Mouse (Mus musculus): ENCODE measurements around the gene Cmc2.

Cmc2 gene

DNA sequence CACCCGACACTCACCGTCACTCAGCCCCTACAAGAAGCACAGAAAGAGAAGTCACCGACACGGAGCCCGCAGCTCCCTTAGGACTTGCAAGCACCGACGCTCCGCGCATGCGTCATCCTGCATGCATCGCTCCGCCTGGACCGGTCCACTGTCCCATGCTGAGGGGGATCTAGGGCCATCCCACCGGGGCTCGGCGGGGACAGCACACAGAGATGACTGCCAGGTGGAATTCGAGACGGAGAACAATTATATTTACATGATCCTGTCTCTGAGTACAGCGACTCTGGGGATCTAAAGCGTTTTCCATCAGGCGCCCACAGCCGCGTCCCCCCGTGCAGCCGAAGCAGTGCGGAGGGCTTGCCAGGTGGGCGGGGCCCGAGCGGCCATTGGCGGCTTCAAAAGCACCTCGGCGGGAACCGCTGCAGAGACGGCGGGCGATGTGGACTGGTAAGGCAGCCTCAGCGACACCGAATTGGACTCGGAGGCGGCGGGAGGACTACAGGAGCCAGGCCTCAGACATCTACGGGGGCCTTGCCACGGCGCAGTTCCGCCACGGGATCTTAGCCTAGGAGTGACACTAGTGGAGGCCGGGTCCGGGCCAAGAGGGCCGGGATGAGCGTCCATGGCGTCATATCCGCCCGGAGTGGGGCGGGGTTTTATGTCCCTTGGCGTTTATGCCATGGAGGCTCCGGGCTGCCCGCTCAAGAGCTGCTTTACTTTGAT is at the start of gene Cmc2, which contains the start of gene Cenpn:
Gene Cmc2, minus strand, starts transcription at position 119 of the 723 bp plus-strand sequence.
Gene Cenpn, plus strand, starts transcription at position 394 of the 723 bp plus-strand sequence.
- in situ Hi-C loops (cut with MboI) = no loop called here

DNA sequence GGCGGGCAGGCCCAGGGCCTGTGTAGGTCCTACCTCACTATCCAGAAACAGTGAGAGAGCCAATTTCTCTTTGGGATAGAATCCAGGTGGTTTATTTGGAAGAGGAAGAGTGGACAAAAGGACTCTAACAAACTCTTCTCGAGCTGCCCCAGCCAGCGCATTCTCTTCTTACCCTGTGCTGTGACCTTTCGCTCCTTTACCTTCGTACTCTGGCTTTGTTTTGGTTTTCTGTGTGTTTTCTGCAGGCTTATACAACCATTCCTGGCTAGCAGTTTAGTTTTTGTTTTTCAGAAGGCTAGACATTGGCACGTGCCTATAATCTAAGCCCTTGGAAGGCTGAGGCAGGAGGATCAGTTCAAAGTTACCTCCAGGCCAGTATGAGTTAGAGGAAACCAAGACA is 48.3 kb upstream of the Cmc2 start:
- in situ Hi-C loops (cut with MboI) = no loop called here

DNA sequence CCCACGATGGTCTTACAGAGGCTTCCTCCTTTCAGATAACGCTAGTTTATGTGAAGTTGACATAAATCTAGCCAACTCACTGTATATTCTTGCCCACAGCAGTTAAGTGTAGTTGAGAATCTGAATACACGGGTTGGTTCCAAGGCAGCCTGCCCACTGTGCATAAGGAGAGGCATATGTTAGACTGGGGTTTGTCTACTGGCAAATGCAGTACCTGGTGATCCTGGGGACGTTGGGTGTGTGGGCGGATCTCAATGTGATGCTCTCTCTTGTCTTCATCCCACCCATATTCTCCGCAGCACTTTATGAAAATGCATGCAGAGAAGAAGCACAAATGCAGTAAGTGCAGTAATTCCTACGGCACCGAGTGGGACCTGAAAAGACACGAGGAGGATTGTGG is 33.2 kb upstream of the Cmc2 start:
- in situ Hi-C loops (cut with MboI) = no loop called here

DNA sequence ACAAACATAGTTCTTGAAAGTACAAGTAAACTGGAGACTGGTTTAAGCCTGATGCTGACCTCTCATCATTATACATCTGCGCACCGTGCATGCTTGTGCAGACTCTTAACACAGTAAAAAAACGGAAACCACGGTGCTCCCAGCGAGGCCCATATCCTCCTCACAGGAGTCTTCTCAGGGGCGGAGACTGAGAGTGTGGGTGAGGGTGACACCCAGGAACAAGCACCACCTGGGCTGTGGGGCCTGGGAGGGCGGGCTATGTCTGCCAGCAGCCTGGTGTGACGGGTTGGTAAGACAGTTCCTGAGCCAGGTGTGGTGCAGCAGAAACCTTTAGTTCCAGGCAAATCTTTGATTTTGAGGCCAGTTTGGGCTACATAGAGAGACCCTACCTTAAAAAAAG is 31.2 kb upstream of the Cmc2 start:
- in situ Hi-C loops (cut with MboI) = no loop called here

DNA sequence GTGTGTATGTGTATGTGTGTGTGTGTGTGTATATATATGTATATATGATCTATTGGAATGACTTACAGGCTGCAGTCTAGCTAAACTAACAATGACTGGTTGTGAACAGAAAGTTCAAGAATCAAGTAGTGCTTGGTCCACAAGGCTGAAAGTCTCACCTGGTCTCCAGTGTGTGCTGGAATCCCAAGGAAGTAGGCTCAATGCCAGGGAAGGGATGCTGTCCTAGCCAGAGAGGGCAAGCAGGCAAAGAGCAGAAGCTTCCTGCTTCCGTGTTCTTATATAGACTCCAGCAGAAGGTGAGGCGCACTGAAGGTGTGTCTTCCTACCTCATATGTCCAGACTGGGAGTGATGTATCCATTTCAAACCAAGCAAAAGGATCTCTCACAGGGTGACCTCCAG is 30.5 kb upstream of the Cmc2 start:
- in situ Hi-C loops (cut with MboI) = no loop called here

DNA sequence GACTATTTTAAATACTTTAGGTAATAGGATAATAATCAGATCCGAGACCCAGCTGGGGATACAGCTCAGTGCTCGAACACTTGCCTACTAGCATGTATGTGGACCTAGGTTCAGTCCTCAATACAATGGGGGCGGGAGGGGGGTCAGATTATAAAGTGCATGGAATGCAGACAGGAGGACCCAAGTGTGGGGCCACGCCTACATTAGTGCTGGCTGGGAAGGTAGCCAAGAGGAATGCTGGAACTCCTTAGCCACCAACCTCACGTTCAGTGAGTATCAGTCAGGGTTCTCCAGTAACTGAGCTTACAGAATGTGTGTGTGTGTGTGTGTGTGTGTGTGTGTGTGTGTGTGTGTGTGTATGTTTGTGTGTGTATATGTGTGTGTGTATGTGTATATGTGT is 30.1 kb upstream of the Cmc2 start:
- in situ Hi-C loops (cut with MboI) = no loop called here

DNA sequence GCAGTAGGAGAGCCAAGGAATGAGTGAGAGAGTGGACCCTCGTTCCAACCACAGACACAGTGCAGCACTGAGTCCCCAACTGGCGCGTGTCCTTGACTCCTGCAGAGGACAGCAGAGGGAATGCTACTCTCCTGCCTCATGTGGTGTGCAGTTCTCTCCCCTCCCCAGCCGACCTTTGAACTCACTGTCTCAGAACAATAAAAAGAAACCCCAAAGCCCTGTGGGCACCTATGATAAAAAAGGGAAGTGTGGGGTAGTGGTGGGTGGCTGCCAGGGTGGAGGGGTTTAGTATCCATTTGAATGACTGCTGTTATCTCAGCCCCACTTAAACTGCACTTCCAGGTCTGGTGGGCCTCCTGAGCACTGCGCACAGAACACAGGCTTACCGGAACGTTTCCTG is 26.3 kb upstream of the Cmc2 start:
- in situ Hi-C loops (cut with MboI) = no loop called here

DNA sequence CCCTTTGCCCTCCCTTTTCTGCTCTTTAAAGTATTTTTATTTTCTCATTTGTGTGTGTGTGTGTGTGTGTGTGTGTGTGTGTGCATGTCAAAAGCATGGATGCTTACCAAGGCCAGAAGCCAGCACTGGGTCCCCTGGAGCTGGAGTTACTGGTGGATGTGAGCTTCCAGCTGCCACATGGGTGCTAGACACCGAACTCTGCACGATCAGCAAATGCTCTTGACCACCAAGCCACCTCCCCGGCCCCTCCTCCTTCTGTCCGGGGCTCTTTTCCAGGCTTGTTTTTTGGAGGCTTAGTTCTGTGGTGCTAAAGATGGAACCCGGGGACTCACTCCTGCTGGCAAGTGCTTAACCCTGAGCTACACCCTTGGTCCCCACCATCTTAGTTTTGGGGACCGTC is 25.6 kb upstream of the Cmc2 start:
- in situ Hi-C loops (cut with MboI) = no loop called here

DNA sequence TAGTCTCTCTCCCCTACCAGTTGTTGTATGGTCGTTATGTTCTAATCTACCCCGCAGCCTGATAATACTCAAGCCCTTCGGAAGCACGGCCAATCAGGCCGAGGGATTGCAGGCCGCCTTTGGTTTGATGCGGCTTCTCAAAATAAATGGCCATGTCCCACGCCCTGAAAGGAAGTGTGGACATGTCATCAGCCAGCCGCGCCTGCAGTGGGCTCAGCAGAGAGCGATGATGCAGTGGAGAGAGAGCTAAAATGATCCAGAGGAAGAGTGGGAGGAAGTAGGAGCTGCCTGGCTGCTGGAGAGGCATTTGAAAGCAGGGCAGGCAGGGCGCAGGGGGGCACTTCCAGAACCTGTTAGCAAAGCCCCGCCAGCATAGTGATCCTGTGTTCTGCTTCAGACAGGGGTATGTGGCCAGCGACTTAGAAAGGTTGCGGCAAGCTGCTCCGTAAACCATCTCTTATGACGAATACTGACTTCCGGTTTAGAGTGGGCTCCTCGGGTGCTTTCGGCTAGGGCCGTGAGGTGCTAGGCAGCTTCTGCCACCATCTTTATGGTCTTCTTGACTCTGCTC is 25.1 kb upstream of the Cmc2 start:
- in situ Hi-C loops (cut with MboI) = no loop called here

DNA sequence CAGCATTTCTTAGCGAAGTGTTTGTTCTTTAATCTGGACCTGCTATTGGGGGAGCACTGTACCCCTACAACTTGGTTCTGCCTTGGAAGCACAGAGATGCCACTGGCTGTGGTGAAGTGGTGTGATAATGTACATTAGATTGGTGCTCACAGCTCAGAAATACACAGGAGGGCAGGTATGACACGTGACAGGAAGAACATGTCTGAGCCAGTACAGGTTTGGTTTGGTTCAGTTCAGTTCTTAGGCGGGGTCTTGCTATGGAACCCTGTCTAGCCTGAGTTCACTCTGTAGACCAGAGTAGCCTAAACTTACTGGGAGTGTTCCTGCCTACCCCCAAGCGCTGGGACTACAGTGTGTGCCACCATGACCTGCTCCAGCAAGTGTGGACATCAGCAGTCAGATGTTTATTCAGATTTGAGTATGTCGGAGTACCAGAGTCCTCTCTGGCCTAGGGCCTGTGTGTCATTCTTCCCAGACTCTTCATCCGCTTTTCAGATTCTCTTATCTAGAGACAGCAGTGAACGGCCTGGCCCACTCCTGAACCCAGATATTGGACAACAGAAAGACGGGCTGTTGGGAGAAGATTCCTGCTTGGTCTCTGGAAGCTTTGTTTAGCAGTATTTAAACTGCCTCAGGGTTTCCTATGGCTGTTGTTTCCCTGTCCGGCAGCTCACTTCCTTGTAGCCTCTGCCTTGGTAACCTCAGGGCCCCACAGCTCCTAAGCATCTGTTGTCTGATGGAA is 24.1 kb upstream of the Cmc2 start:
- in situ Hi-C loops (cut with MboI) = no loop called here

DNA sequence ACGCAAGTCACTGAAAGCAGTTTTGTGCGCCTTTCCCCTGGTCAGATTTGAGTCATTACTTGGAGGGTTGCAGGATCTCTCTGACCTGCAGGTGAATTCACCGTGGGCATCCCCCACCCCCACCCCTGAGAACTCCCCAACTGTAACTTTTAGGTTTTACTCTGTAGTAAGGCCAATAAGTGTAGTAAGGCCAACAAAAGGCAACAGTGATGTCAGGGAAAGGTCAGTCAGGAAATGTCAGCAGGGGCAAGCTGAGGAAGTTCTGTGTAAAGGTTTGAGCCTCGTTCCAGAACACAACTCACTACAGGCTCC is 23.1 kb upstream of the Cmc2 start:
- in situ Hi-C loops (cut with MboI) = no loop called here

DNA sequence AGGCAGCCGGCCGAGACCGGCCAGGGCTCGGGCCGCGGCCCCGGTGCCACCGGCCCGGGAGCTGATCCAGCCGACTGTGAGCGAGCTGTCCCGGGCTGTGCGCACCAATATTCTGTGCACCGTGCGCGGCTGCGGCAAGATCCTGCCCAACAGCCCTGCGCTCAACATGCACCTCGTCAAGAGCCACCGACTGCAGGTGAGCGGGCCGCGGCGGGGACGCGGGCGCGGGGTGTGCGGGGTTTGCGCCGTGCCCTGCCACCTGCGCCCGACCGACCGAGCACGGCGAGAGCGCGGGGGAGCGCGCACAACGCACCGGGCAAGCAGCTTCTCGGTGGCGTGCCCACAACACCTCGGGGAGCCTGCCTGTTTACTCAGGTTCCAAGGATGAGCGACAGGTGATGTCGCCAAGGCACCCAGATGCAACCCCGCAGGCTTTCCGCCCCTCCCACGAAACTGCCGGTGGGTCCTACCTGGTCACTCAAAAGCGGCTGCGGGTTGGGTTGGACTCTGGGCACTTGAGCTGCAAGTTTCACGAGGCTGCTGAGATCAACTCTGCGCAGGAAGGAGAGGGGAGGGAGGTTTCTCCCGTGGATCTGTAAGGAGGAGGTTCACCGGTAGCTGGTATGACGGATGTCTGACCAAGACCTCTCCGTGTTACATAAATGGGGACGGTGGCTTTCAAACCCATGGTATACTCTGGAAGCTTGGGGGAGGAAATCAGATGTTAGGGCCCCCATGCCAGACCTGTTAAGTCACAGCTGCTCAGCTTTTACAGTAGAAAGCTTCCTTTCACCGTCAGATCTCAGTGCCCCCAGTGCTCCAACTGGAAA is 22.5 kb upstream of the Cmc2 start:
- in situ Hi-C loops (cut with MboI) = no loop called here

DNA sequence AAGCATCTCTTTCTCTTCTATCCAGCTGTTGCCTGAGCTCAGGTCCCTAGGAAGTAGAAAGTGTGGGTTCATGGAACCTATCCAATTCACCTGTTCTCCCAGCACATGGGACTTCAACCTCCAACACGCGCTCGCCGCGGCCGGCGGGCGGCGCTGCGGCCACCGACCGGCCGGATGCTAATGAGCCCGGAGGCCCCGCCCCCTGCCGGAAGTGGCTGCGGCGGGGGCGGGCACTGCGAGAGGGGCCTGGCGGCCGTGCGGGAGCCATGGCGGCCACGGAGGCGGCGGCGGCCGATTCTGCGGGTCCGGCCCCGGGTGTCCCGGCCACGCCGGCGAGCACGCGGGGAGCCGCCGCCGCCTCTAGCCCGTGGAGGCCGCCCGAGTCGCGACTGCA is 21.9 kb upstream of the Cmc2 start, which contains the start of gene Atmin:
Gene Atmin, plus strand, starts transcription at position 233 of the 394 bp plus-strand sequence.
- in situ Hi-C loops (cut with MboI) = no loop called here

DNA sequence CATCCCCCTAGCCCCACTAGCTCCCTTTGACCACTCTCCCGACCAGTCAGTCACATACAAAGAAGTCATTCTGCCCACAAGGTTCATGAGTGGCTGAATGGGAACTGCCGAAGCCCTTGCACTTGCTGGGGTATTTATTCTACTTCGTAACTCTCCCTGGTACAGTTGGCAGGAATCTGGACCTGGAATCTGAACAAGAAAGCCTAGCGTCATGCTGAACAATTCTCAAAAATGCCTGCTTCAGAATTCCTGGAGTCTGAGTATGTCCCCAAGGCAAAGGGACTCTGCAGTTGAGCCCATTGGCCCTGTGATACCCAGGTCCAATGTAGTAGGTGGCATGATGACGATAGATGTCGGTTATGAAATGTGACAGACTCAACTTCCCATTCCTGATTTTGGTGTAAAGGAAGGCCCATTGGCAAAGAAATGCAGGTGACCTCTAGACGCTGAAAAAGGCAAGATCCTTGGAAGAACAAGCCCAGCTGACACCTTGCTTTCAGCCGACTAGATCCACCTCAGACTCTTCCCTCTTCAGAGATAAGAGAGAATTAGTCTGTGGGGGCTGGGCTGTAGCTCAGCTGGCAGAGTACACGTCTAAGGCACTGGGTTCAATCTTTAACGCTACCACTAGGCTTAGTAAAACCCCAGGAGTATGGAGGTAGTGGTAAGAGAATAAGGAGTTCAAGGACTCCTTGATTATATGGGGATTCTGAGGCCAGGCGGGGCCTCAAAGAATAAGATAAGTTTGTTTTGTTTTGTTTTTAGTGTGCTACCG is 21.2 kb upstream of the Cmc2 start:
- in situ Hi-C loops (cut with MboI) = no loop called here

DNA sequence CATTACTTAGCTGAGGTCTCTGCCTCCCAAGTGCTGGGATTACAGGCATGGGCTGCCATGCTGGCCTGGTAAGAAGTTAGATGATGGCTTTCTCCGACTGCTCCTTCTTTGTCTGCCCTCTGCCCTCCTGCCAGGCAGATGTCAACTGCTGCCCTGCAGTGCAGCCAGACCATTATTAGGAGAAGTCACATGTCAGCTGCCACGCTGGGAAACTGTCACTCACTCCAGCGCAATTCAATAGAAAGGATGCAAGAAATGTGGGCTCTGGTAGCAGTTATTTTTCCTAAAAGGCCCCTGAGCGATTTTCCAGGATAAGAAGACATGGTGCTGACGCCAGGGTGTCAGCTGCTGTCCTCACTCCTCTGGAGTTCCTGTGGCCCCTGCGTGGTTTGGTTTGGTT is 14.3 kb upstream of the Cmc2 start:
- in situ Hi-C loops (cut with MboI) = no loop called here

DNA sequence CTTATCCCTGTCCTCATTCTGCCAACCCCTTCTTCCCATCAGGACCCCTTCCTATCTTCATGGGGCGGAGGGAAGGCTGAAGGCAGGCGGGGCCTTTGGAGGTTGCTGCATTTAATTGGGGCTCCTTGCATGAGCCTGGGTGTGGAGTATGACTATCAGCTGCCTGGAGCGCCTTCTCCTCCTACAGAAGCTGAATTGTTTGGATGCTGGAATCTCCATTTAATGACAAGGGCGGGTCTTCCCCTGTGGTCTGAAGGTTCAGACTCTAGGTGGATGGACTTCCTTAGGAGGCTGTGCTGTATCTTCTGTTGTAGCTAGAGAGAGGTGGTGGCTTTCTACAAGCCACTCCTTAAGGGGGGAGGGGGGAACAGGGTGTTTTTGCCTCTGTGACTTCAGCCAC is 13.7 kb upstream of the Cmc2 start:
- in situ Hi-C loops (cut with MboI) = no loop called here

DNA sequence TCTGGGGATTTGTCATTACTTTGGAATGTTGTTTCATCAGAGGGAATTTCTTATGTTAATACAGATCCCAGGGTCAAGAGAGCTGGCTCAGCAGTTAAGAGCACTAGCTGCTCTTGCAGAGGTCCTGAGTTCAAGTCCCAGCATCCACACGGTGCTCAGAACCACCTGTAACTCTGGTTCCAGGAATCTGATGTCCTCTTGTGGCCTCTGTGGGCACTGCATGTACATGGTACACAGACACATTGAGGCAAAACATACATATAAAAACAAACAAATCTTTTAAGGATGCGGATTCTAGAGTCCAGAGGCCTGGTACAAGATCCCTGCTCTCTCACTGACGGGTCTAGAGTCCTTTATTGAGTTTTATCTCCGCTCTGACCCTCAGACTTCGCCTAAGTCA is 7.3 kb upstream of the Cmc2 start:
- in situ Hi-C loops (cut with MboI) = no loop called here

DNA sequence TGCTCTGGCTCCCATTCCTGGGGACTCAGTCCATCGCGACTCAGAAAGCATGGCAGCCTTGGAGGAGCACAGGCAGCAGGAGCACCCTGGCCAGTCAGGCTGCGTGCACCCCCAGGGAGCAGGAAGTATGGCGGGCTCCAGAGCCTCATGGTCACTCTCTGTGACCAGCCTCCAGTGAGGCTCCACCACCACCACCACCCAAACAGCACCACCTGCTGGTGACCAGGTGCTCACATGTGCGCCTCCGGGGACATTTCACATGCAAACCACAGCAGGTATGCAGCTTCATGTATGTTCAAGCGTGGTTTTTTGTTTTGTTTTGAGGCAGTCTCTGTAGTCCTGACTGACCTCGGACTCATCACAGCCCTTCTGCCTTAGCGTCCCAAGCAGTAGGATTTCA is 6.6 kb upstream of the Cmc2 start:
- in situ Hi-C loops (cut with MboI) = no loop called here

DNA sequence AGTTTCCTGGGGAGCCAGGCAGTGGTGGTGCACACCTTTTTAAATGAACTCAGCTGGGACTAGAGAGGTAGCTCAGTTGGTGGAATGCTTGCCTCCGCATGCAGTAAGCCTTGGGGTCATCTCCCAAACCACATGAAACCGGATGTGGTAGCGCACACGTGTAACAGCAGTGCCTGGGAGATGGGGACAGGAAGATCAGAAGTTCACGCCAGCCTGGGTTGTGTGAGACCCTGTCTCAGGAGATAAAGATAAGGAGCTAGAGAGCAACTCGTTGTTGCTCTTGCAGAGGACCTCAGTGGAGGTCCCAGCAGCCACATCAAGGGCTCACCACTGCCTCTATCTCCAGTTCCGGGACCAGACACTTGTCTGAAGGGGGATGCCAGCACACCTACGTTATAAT is 2.3 kb upstream of the Cmc2 start:
- in situ Hi-C loops (cut with MboI) = no loop called here

DNA sequence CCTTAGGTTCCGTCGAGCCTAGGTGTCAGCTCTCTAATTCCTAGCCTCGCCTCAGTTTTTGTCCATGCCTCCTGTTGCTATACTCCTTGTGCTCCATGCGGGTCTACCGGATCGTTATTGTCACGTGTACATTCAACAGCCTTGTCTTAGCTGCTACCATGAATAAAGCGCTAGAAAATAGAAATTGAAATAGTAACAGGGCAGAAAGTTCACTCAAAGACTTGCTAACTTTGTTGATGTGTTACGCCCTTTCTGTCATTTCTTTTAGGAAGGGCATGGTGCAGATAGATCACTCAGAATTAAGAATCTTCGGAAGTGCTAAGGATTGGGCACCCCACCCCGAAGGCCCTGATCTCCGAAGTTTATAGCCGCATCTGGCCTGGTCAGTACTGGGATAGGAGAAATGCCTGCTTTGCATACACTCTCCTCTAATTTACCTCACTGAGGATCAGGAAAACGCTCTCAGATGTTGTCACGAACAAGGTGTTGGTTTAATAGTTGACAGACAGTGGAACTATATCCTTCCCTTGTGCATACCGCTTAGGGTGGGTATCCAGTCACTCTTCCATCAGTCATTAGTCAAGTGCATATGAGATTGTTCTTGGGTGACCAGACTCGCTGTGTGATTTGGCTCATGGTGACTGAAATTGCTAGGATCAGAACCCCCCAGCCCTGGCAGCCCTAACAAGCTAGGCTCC is 954 bp upstream of the Cmc2 start:
- in situ Hi-C loops (cut with MboI) = no loop called here

DNA sequence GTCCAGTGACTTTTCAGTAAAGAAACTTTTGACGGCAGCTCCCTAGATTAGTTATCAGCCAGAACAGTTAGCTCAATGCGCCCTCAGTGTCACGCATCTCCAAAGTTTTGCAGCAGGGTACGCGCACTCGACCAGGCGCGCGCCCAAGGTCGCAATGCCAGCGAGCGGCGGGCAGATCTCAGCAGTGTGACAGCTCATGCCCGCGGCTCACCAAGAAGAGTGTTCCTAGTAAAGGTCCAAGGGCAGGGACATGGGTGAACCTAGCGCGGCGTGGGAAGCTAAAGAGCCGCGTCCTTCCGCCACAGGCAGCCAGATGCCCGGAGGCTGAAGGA is 284 bp downstream of the Cmc2 start:
- in situ Hi-C loops (cut with MboI) = no loop called here

Data from mature B cell (primary cell).